Mouse (Mus musculus) spleen, adult 2 months (tissue): ENCODE data around the gene Braf.

Experiments used
- CTCF ChIP-seq: fragments of 200-500 bp; IDR thresholded peaks from 2 replicates; pipeline ENCODE4 v1.5.1; 2011; ENCODE audit warnings: mild to moderate bottlenecking, inconsistent platforms; ENCODE audit not compliant: insufficient read depth, insufficient read length, insufficient replicate concordance; ENCODE audit errors: extremely low read depth
- POLR2A ChIP-seq: fragments of 200-500 bp; IDR thresholded peaks from 2 replicates; pipeline ENCODE4 v1.6.1; 2011; ENCODE audit warnings: low read depth, low read length, inconsistent platforms

DNA sequence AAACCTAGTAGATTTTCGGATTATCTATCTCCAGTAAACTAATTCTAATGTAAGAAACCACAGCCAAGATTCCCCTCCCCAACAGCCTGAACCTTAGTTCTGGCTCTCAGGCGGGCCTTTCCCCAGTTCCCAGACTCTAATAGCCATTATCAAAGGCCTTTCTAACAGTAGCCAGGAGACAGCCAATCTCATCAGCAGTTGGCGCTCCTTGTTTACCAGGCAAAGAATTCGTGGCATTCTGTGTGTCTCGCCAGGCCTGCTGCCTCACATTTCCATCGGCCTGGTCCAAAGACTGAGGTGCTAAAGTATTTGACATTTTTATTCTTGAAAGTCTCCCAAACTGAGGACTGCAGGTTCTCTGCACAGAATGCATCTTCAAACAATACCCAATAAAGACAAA lies 24.6 kb upstream of the Braf start:
- TF ChIP-seq CTCF (no peak), POLR2A (no peak)
